Mouse (Mus musculus): ENCODE measurements at regions not wholly inside any gene's neighbourhood (a gene's known extent, or its start where the extent isn't known, plus 50 kb on each side); places are given as distances from the start of the nearest gene placed in this dataset.

- H3K27me3 ChIP-seq: peaks cover 6% of the 10 kb centered on the region
- H3K4me1 ChIP-seq: no peaks in the 10 kb centered on the region
- no peak overlapping the region for H3K4me2 ChIP-seq (replicated peaks)
- H3K27ac ChIP-seq (replicated peaks): no peak overlapping the region
- H3K4me3 ChIP-seq (replicated peaks): no peak overlapping the region
- no peak for ATAC-seq (ENCODE audit: insufficient number of reproducible peaks, low FRiP score, low TSS enrichment, low read depth)
- 62% methylated on average over 5 of the region's 5 CpGs for WGBS
- H3K9ac ChIP-seq: no peak overlapping the region
- H3K9me3 ChIP-seq (replicated peaks): no peaks in the 10 kb centered on the region
- no peaks in the 10 kb centered on the region for H3K36me3 ChIP-seq
Observed at GRCm38 (mm10) chrX:12443794-12444193, 143.8 kb upstream of the Atp6ap2 start.

- ATAC-seq (ENCODE audit: insufficient number of reproducible peaks, low FRiP score, low TSS enrichment, low read depth): no peak
- Histone ChIP-seq H3K4me2 (replicated peaks) (no peak overlapping the region), H3K27ac (replicated peaks) (no peak overlapping the region), H3K4me1 (no peaks in the 10 kb centered on the region), H3K4me3 (replicated peaks) (no peak overlapping the region), H3K36me3 (no peaks in the 10 kb centered on the region), H3K9ac (no peak overlapping the region), H3K9me3 (replicated peaks) (no peaks in the 10 kb centered on the region), H3K27me3 (peaks cover 6% of the 10 kb centered on the region)
- 86% methylated on average over 2 of the region's 2 CpGs for WGBS
Observed at GRCm38 (mm10) chrX:12445093-12445492, 142.5 kb upstream of the Atp6ap2 start.

- no peaks in the 10 kb centered on the region for H3K9me3 ChIP-seq (replicated peaks)
- no peak overlapping the region for H3K4me2 ChIP-seq (replicated peaks)
- H3K9ac ChIP-seq: no peak overlapping the region
- H3K4me3 ChIP-seq (replicated peaks): no peak overlapping the region
- no peaks in the 10 kb centered on the region for H3K4me1 ChIP-seq
- no peak overlapping the region for H3K27ac ChIP-seq (replicated peaks)
- no peak for ATAC-seq (ENCODE audit: insufficient number of reproducible peaks, low FRiP score, low TSS enrichment, low read depth)
- no peaks in the 10 kb centered on the region for H3K36me3 ChIP-seq
- H3K27me3 ChIP-seq: peaks cover 4% of the 10 kb centered on the region
Observed at GRCm38 (mm10) chrX:12447962-12448361, 139.6 kb upstream of the Atp6ap2 start.

- H3K9ac ChIP-seq: no peak overlapping the region
- ATAC-seq (ENCODE audit: insufficient number of reproducible peaks, low FRiP score, low TSS enrichment, low read depth): no peak
- 79% methylated on average over 3 of the region's 3 CpGs for WGBS
- H3K4me3 ChIP-seq (replicated peaks): no peak overlapping the region
- H3K27me3 ChIP-seq: no peaks in the 10 kb centered on the region
- no peaks in the 10 kb centered on the region for H3K36me3 ChIP-seq
- no peak overlapping the region for H3K4me2 ChIP-seq (replicated peaks)
- no peak overlapping the region for H3K27ac ChIP-seq (replicated peaks)
- no peaks in the 10 kb centered on the region for H3K4me1 ChIP-seq
- H3K9me3 ChIP-seq (replicated peaks): no peaks in the 10 kb centered on the region
Observed at GRCm38 (mm10) chrX:12449688-12450087, 137.9 kb upstream of the Atp6ap2 start.

- H3K4me2 ChIP-seq (replicated peaks): no peak overlapping the region
- no peaks in the 10 kb centered on the region for H3K9me3 ChIP-seq (replicated peaks)
- H3K36me3 ChIP-seq: no peaks in the 10 kb centered on the region
- ATAC-seq (ENCODE audit: insufficient number of reproducible peaks, low FRiP score, low TSS enrichment, low read depth): no peak
- H3K4me3 ChIP-seq (replicated peaks): no peak overlapping the region
- H3K27me3 ChIP-seq: no peaks in the 10 kb centered on the region
- H3K27ac ChIP-seq (replicated peaks): no peak overlapping the region
- H3K9ac ChIP-seq: no peak overlapping the region
- H3K4me1 ChIP-seq: no peaks in the 10 kb centered on the region
- 84% methylated on average over 8 of the region's 8 CpGs for WGBS
Observed at GRCm38 (mm10) chrX:12452979-12453769, 134.4 kb upstream of the Atp6ap2 start.

GRCm38 (mm10) chrX:12461657-12462056, 125.9 kb upstream of the Atp6ap2 start:
- H3K9ac ChIP-seq: no peak overlapping the region
- no peaks in the 10 kb centered on the region for H3K9me3 ChIP-seq (replicated peaks)
- H3K4me3 ChIP-seq (replicated peaks): no peak overlapping the region
- no peak overlapping the region for H3K27ac ChIP-seq (replicated peaks)
- no peak overlapping the region for H3K4me2 ChIP-seq (replicated peaks)
- WGBS: 85% methylated on average over 2 of the region's 2 CpGs
- H3K27me3 ChIP-seq: no peaks in the 10 kb centered on the region
- no peak for ATAC-seq (ENCODE audit: insufficient number of reproducible peaks, low FRiP score, low TSS enrichment, low read depth)
- H3K4me1 ChIP-seq: 0 out of 2 replicates have a peak, but pooled peaks cover 3% of the 10 kb centered on the region
- no peaks in the 10 kb centered on the region for H3K36me3 ChIP-seq

GRCm38 (mm10) chrX:12462936-12463647, 124.5 kb upstream of the Atp6ap2 start:
- no peak overlapping the region for H3K4me2 ChIP-seq (replicated peaks)
- ATAC-seq (ENCODE audit: insufficient number of reproducible peaks, low FRiP score, low TSS enrichment, low read depth): no peak
- 80% methylated on average over 11 of the region's 11 CpGs for WGBS
- no peak overlapping the region for H3K4me3 ChIP-seq (replicated peaks)
- H3K27me3 ChIP-seq: no peaks in the 10 kb centered on the region
- H3K9ac ChIP-seq: no peak overlapping the region
- H3K9me3 ChIP-seq (replicated peaks): no peaks in the 10 kb centered on the region
- peaks cover 12% of the 10 kb centered on the region; the same call in 1 of the 2 replicates for H3K4me1 ChIP-seq
- H3K27ac ChIP-seq (replicated peaks): no peak overlapping the region
- no peaks in the 10 kb centered on the region for H3K36me3 ChIP-seq

GRCm38 (mm10) chrX:12466312-12466711, 121.3 kb upstream of the Atp6ap2 start:
- 43% methylated on average over 10 of the region's 10 CpGs for WGBS
- Histone ChIP-seq H3K27ac (replicated peaks) (no peak overlapping the region), H3K4me2 (replicated peaks) (no peak overlapping the region), H3K36me3 (no peaks in the 10 kb centered on the region), H3K9ac (no peak overlapping the region), H3K4me3 (replicated peaks) (no peak overlapping the region), H3K4me1 (peaks cover 12% of the 10 kb centered on the region; the same call in 1 of the 2 replicates), H3K9me3 (replicated peaks) (no peaks in the 10 kb centered on the region), H3K27me3 (no peaks in the 10 kb centered on the region)
- ATAC-seq (ENCODE audit: insufficient number of reproducible peaks, low FRiP score, low TSS enrichment, low read depth): peak; percentile 39; the same call in 1 of the 2 replicates

- Histone ChIP-seq H3K36me3 (no peaks in the 10 kb centered on the region), H3K27ac (replicated peaks) (no peak overlapping the region), H3K9me3 (replicated peaks) (no peaks in the 10 kb centered on the region), H3K4me1 (peaks cover 12% of the 10 kb centered on the region; the same call in 1 of the 2 replicates), H3K27me3 (no peaks in the 10 kb centered on the region), H3K4me3 (replicated peaks) (no peak overlapping the region), H3K4me2 (replicated peaks) (no peak overlapping the region), H3K9ac (no peak overlapping the region)
- WGBS: 31% methylated on average over 6 of the region's 6 CpGs
- ATAC-seq (ENCODE audit: insufficient number of reproducible peaks, low FRiP score, low TSS enrichment, low read depth): no peak
Observed at GRCm38 (mm10) chrX:12466897-12467296, 120.7 kb upstream of the Atp6ap2 start.

GRCm38 (mm10) chrX:12467528-12468179, 119.9 kb upstream of the Atp6ap2 start:
- Histone ChIP-seq H3K27me3 (no peaks in the 10 kb centered on the region), H3K4me2 (replicated peaks) (no peak overlapping the region), H3K4me3 (replicated peaks) (no peak overlapping the region), H3K36me3 (no peaks in the 10 kb centered on the region), H3K9ac (no peak overlapping the region), H3K4me1 (peaks cover 12% of the 10 kb centered on the region; the same call in 1 of the 2 replicates), H3K27ac (replicated peaks) (no peak overlapping the region), H3K9me3 (replicated peaks) (no peaks in the 10 kb centered on the region)
- ATAC-seq (ENCODE audit: insufficient number of reproducible peaks, low FRiP score, low TSS enrichment, low read depth): no peak; the same call in 1 of the 2 replicates
- WGBS: 52% methylated on average over 10 of the region's 10 CpGs

GRCm38 (mm10) chrX:12472296-12472695, 115.3 kb upstream of the Atp6ap2 start:
- 64% methylated on average over 5 of the region's 5 CpGs for WGBS
- no peak overlapping the region for H3K9ac ChIP-seq

More at GRCm38 (mm10) chrX:12472296-12472695, 115.3 kb upstream of the Atp6ap2 start:
- no peaks in the 10 kb centered on the region for H3K9me3 ChIP-seq (replicated peaks)
- H3K27ac ChIP-seq (replicated peaks): no peak overlapping the region
- no peaks in the 10 kb centered on the region for H3K36me3 ChIP-seq
- 0 out of 2 replicates have a peak, but pooled peaks cover 3% of the 10 kb centered on the region for H3K27me3 ChIP-seq
- no peak for ATAC-seq (ENCODE audit: insufficient number of reproducible peaks, low FRiP score, low TSS enrichment, low read depth)
- H3K4me3 ChIP-seq (replicated peaks): no peak overlapping the region
- no peak overlapping the region for H3K4me2 ChIP-seq (replicated peaks)
- H3K4me1 ChIP-seq: peaks cover 4% of the 10 kb centered on the region; the same call in 1 of the 2 replicates

All from embryonic facial prominence, embryonic 15.5 days (tissue).